ENCODE assay signal across 39 mouse cellular contexts in genomic region chr8:19293060-19293459, GRCm38 (mm10). TPM values are rescaled to one million over a fixed set of nuclear protein-coding genes. Genes with fewer than 3 reads are reported as not detected.
"Had no signal": no experiment of that assay in that cellular context is flagged by ENCODE, and none has a peak within 500 bp of the region (broad histone marks: within the 10 kb centered on the region; RNA-seq: fewer than 3 reads in every experiment).

Gene Defb3 (plus strand): TSS chr8:19293360.

RNA-seq across cellular contexts. Expression of gene Defb3, which starts in this region (rescaled TPM):
- total RNA-seq: left cerebral cortex, postnatal 10 days; left cerebral cortex, postnatal 14 days; left cerebral cortex, postnatal 25 days; left cerebral cortex, postnatal 36 days; left cerebral cortex, postnatal 4 days; liver, adult 2 months; megakaryocyte progenitor cell, adult 5-6 weeks; megakaryocyte, adult 5-6 weeks; megakaryocyte-erythroid progenitor cell, adult 5-6 weeks; midbrain, postnatal 0 days; monocyte, adult 5-6 weeks had no signal
- polyA plus RNA-seq: limb, embryonic 10.5 days; limb, embryonic 11.5 days; limb, embryonic 12.5 days; limb, embryonic 13.5 days; limb, embryonic 14.5 days; limb, embryonic 15.5 days; liver, adult 2 months; liver, embryonic 11.5 days; liver, embryonic 12.5 days; liver, embryonic 13.5 days; liver, embryonic 14.5 days; liver, embryonic 15.5 days; liver, embryonic 16.5 days; liver, postnatal 0 days; lung, adult 2 months; lung, embryonic 14.5 days; lung, embryonic 15.5 days; lung, embryonic 16.5 days; lung, postnatal 0 days; macrophage; midbrain, embryonic 10.5 days; midbrain, embryonic 11.5 days; midbrain, embryonic 12.5 days; midbrain, embryonic 13.5 days; midbrain, embryonic 14.5 days; midbrain, embryonic 15.5 days; midbrain, embryonic 16.5 days; midbrain, postnatal 0 days; myocyte; neural tube, embryonic 11.5 days had no signal
